13 mouse cellular contexts compared by ENCODE assay signal in genomic region chr17:25218967-25219366, GRCm38 (mm10).
"Had no signal": no experiment of that assay in that cellular context is flagged by ENCODE, and none has a peak within 500 bp of the region (broad histone marks: within the 10 kb centered on the region; RNA-seq: fewer than 3 reads in every experiment).

No protein-coding gene starts in this region.

- ATAC-seq: midbrain, embryonic 15.5 days had no signal

- H3K9ac ChIP-seq: limb, embryonic 13.5 days; liver, embryonic 14.5 days; midbrain, embryonic 15.5 days; neural tube, embryonic 12.5 days had no signal

- DNase-seq: kidney, adult 9 months; kidney, postnatal 36 days; left cerebral cortex, postnatal 4 days; lung, adult 18-20 months; lung, postnatal 36 days; right cerebral cortex, postnatal 4 days; spleen, adult 18-20 months had no signal

- H3K27ac ChIP-seq: kidney, postnatal 0 days; limb, embryonic 13.5 days; liver, embryonic 14.5 days; midbrain, embryonic 15.5 days; neural tube, embryonic 12.5 days had no signal

- H3K27me3 ChIP-seq: limb, embryonic 13.5 days; midbrain, embryonic 15.5 days; neural tube, embryonic 12.5 days had no signal

- H3K4me2 ChIP-seq: limb, embryonic 13.5 days; midbrain, embryonic 11.5 days; midbrain, embryonic 15.5 days; neural tube, embryonic 12.5 days had no signal

- H3K9me3 ChIP-seq: limb, embryonic 13.5 days; midbrain, embryonic 15.5 days; neural tube, embryonic 12.5 days had no signal

- H3K4me3 ChIP-seq: limb, embryonic 13.5 days; midbrain, embryonic 15.5 days; neural tube, embryonic 12.5 days had no signal
